In genomic region chr8:117853408-117853807, GRCm38 (mm10) we compare ENCODE assay signal across 19 mouse cellular contexts. TPM values are rescaled to one million over a fixed set of nuclear protein-coding genes. Genes with fewer than 3 reads are reported as not detected.
DNase-seq lines count a peak whose midpoint lies in the region; ATAC-seq and TF ChIP-seq lines count a peak whose summit lies in the region.
"Had no signal": no experiment of that assay in that cellular context is flagged by ENCODE, and none has a peak within 500 bp of the region (broad histone marks: within the 10 kb centered on the region; RNA-seq: fewer than 3 reads in every experiment).

No protein-coding gene starts in this region.

- no peaks in the 10 kb centered on the region for H3K36me3 ChIP-seq in intestine, embryonic 15.5 days
- no peaks in the 10 kb centered on the region for H3K36me3 ChIP-seq in intestine, postnatal 0 days (ENCODE audit: control insufficient read depth, insufficient read depth)
- H3K36me3 ChIP-seq in liver, embryonic 12.5 days: no peaks in the 10 kb centered on the region
- H3K36me3 ChIP-seq in stomach, postnatal 0 days (ENCODE audit: control insufficient read depth, insufficient read depth, low read length): no peaks in the 10 kb centered on the region
- no peaks in the 10 kb centered on the region for H3K36me3 ChIP-seq in midbrain, embryonic 10.5 days
- no peaks in the 10 kb centered on the region for H3K36me3 ChIP-seq in forebrain, embryonic 10.5 days (replicated peaks)
- H3K36me3 ChIP-seq: embryonic facial prominence, embryonic 12.5 days; heart, embryonic 15.5 days; limb, embryonic 12.5 days; stomach, embryonic 15.5 days had no signal

- no peak overlapping the region for H3K27ac ChIP-seq in intestine, embryonic 15.5 days
- no peak overlapping the region for H3K27ac ChIP-seq in intestine, postnatal 0 days (ENCODE audit: low read depth, low read length)
- H3K27ac ChIP-seq in liver, embryonic 12.5 days: 0 out of 2 replicates have a peak overlapping the region, but pooled peaks have one; percentile 47
- no peak overlapping the region for H3K27ac ChIP-seq in stomach, postnatal 0 days (replicated peaks)
- no peak overlapping the region for H3K27ac ChIP-seq in midbrain, embryonic 10.5 days (replicated peaks)
- no peak overlapping the region for H3K27ac ChIP-seq in forebrain, embryonic 10.5 days
- H3K27ac ChIP-seq: embryonic facial prominence, embryonic 12.5 days; heart, embryonic 15.5 days; kidney, postnatal 0 days; limb, embryonic 12.5 days; stomach, embryonic 15.5 days had no signal

- no peaks in the 10 kb centered on the region for H3K9me3 ChIP-seq in intestine, embryonic 15.5 days
- no peaks in the 10 kb centered on the region for H3K9me3 ChIP-seq in intestine, postnatal 0 days (ENCODE audit: control insufficient read depth)
- no peaks in the 10 kb centered on the region for H3K9me3 ChIP-seq in liver, embryonic 12.5 days (replicated peaks)
- no peaks in the 10 kb centered on the region for H3K9me3 ChIP-seq in stomach, postnatal 0 days (ENCODE audit: control insufficient read depth, low read length)
- no peaks in the 10 kb centered on the region for H3K9me3 ChIP-seq in midbrain, embryonic 10.5 days (replicated peaks)
- no peaks in the 10 kb centered on the region for H3K9me3 ChIP-seq in forebrain, embryonic 10.5 days
- H3K9me3 ChIP-seq: embryonic facial prominence, embryonic 12.5 days; heart, embryonic 15.5 days; limb, embryonic 12.5 days; megakaryocyte, embryonic 14.5 days; stomach, embryonic 15.5 days had no signal

- no peak overlapping the region for H3K9ac ChIP-seq in intestine, embryonic 15.5 days
- H3K9ac ChIP-seq in intestine, postnatal 0 days (ENCODE audit: low read depth, low read length): no peak overlapping the region
- no peak overlapping the region for H3K9ac ChIP-seq in liver, embryonic 12.5 days
- H3K9ac ChIP-seq in stomach, postnatal 0 days (ENCODE audit: low read length): no peak overlapping the region
- H3K9ac ChIP-seq: embryonic facial prominence, embryonic 12.5 days; forebrain, postnatal 0 days; heart, embryonic 15.5 days; limb, embryonic 12.5 days; stomach, embryonic 15.5 days had no signal

- ATAC-seq in intestine, embryonic 15.5 days: peak; percentile 31; the same call in 1 of the 2 replicates
- no peak for ATAC-seq in intestine, postnatal 0 days
- peak; percentile 35; the same call in 1 of the 2 replicates for ATAC-seq in liver, embryonic 12.5 days
- peak; percentile 26; the same call in 1 of the 2 replicates for ATAC-seq in stomach, postnatal 0 days (ENCODE audit: low FRiP score, low TSS enrichment)
- ATAC-seq: forebrain, postnatal 0 days; midbrain, embryonic 16.5 days had no signal

- peak; percentile 37 for DNase-seq in ZHBTc4 (ENCODE audit: low read depth, low spot score)
- no peak for DNase-seq in stomach, postnatal 0 days (ENCODE audit: low spot score)
- DNase-seq in midbrain, embryonic 10.5 days (ENCODE audit: low spot score): no peak
- DNase-seq in forebrain, embryonic 10.5 days (ENCODE audit: extremely low spot score, low spot score): no peak
- no peak for DNase-seq in frontal cortex, postnatal 14 days (ENCODE audit: low spot score in 2 of 2)
- DNase-seq: cerebellum, postnatal 36 days; forebrain, postnatal 0 days; heart, adult 18-20 months; spleen, adult 18-20 months had no signal

- 27% methylated on average over 4 of the region's 4 CpGs for WGBS in intestine, embryonic 15.5 days
- WGBS in intestine, postnatal 0 days: 31% methylated on average over 4 of the region's 4 CpGs
- WGBS in liver, embryonic 12.5 days (ENCODE audit: insufficient replicate concordance): 10% methylated on average over 4 of the region's 4 CpGs
- WGBS in stomach, postnatal 0 days: 36% methylated on average over 4 of the region's 4 CpGs
- 62% methylated on average over 4 of the region's 4 CpGs for whole genome bisulfite sequencing in midbrain, embryonic 10.5 days
- 66% methylated on average over 4 of the region's 4 CpGs for WGBS in forebrain, embryonic 10.5 days

- TF ChIP-seq CTCF in intestine, postnatal 0 days (IDR thresholded peaks at IDR 0.05; ENCODE audit: low read depth): no peak
- no peak for TF ChIP-seq CTCF in stomach, postnatal 0 days (IDR thresholded peaks at IDR 0.05; ENCODE audit: low read depth)

- peaks cover 5% of the 10 kb centered on the region; the same call in 1 of the 2 replicates for H3K4me1 ChIP-seq in intestine, embryonic 15.5 days (replicated peaks)
- H3K4me1 ChIP-seq in intestine, postnatal 0 days (replicated peaks; ENCODE audit: control insufficient read depth, insufficient read depth, low read length): no peaks in the 10 kb centered on the region
- peaks cover 53% of the 10 kb centered on the region for H3K4me1 ChIP-seq in liver, embryonic 12.5 days
- H3K4me1 ChIP-seq in stomach, postnatal 0 days (replicated peaks; ENCODE audit: control insufficient read depth, insufficient read depth): no peaks in the 10 kb centered on the region
- H3K4me1 ChIP-seq in midbrain, embryonic 10.5 days: no peaks in the 10 kb centered on the region
- no peaks in the 10 kb centered on the region for H3K4me1 ChIP-seq in forebrain, embryonic 10.5 days
- H3K4me1 ChIP-seq: embryonic facial prominence, embryonic 12.5 days; heart, embryonic 15.5 days; megakaryocyte, embryonic 14.5 days; stomach, embryonic 15.5 days had no signal

- H3K27me3 ChIP-seq in intestine, embryonic 15.5 days (replicated peaks): no peaks in the 10 kb centered on the region
- no peaks in the 10 kb centered on the region for H3K27me3 ChIP-seq in intestine, postnatal 0 days (replicated peaks; ENCODE audit: control insufficient read depth, insufficient read depth, low read length)
- H3K27me3 ChIP-seq in liver, embryonic 12.5 days (replicated peaks): no peaks in the 10 kb centered on the region
- H3K27me3 ChIP-seq in stomach, postnatal 0 days (ENCODE audit: control insufficient read depth, insufficient read depth, low read length): no peaks in the 10 kb centered on the region
- H3K27me3 ChIP-seq in midbrain, embryonic 10.5 days (ENCODE audit: low read depth, poor library complexity, severe bottlenecking): no peaks in the 10 kb centered on the region
- no peaks in the 10 kb centered on the region for H3K27me3 ChIP-seq in forebrain, embryonic 10.5 days (ENCODE audit: poor library complexity, severe bottlenecking)
- H3K27me3 ChIP-seq: embryonic facial prominence, embryonic 12.5 days; heart, embryonic 15.5 days; stomach, embryonic 15.5 days had no signal

- TF ChIP-seq EP300 in stomach, postnatal 0 days (optimal IDR thresholded peaks at IDR 0.05): no peak

- H3K4me2 ChIP-seq in intestine, embryonic 15.5 days (replicated peaks): no peak overlapping the region
- no peak overlapping the region for H3K4me2 ChIP-seq in intestine, postnatal 0 days (replicated peaks; ENCODE audit: low read depth)
- peak overlapping the region; percentile 57 for H3K4me2 ChIP-seq in liver, embryonic 12.5 days
- H3K4me2 ChIP-seq in stomach, postnatal 0 days (replicated peaks; ENCODE audit: low read depth): no peak overlapping the region
- H3K4me2 ChIP-seq: embryonic facial prominence, embryonic 12.5 days; heart, embryonic 15.5 days; limb, embryonic 12.5 days; stomach, embryonic 15.5 days had no signal

- H3K4me3 ChIP-seq in intestine, embryonic 15.5 days (replicated peaks): no peak overlapping the region
- H3K4me3 ChIP-seq in intestine, postnatal 0 days (ENCODE audit: low read depth, low read length): no peak overlapping the region
- H3K4me3 ChIP-seq in liver, embryonic 12.5 days: peak overlapping the region; percentile 4
- no peak overlapping the region for H3K4me3 ChIP-seq in stomach, postnatal 0 days (ENCODE audit: low read depth, low read length)
- no peak overlapping the region for H3K4me3 ChIP-seq in midbrain, embryonic 10.5 days
- H3K4me3 ChIP-seq in forebrain, embryonic 10.5 days: no peak overlapping the region
- H3K4me3 ChIP-seq: embryonic facial prominence, embryonic 12.5 days; heart, embryonic 15.5 days; limb, embryonic 12.5 days; megakaryocyte, embryonic 14.5 days; stomach, embryonic 15.5 days had no signal

RNA-seq across cellular contexts. Expression of gene Mphosph6, which starts 51.7 kb away (rescaled TPM):
- polyA plus RNA-seq in intestine, embryonic 15.5 days (2015; fragmentation: Nextera tagmentation; extraction: Ambion mirVana): 49.7 and 54.5 TPM in 2 replicates
- polyA plus RNA-seq in intestine, postnatal 0 days (2015; fragmentation: Nextera tagmentation; extraction: Ambion mirVana): 31.3 and 33.4 TPM in 2 replicates
- polyA plus RNA-seq in liver, embryonic 12.5 days (2016; fragmentation: Nextera tagmentation; extraction: Ambion mirVana): 48.8 and 50.0 TPM in 2 replicates
- polyA plus RNA-seq in stomach, postnatal 0 days (2015; fragmentation: Nextera tagmentation; extraction: Ambion mirVana): 34.6 and 35.0 TPM in 2 replicates
- 60.5 and 61.4 TPM in 2 replicates for polyA plus RNA-seq in midbrain, embryonic 10.5 days (2016; fragmentation: Nextera tagmentation; extraction: Ambion mirVana)
- 66.7 and 71.2 TPM in 2 replicates for polyA plus RNA-seq in forebrain, embryonic 10.5 days (2016; fragmentation: Nextera tagmentation; extraction: Ambion mirVana)
